Mouse (Mus musculus): ENCODE results near the gene Gm42420. TPM values are rescaled to one million over a fixed set of nuclear protein-coding genes. Genes with fewer than 3 reads are reported as not detected.

Gm42420 gene
- polyA plus RNA-seq (2015; fragmentation: Nextera tagmentation; extraction: Ambion mirVana) = 0.79 TPM in 1 of 2 replicates, not detected in the other

DNA sequence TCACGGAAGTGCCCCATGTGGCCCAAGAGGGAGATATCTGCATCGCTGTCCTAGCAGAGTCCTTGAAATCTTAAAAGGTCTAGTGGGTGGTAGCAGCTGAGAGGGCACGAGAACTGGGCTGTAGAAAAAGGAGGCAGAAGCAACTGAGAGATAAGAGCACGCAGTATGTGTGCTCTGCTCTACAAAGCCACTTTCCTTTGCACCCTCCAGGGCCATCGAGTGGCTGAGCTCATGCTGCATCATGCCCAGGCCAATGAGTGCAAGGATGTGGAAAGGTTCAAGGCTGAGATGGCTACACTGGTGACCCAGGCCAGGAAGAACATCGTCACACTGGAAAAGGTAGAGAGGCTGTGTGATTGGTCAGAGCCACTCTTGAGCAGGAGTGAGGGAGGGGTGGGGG, at the start of gene Gm42420:
Gene Gm42420 (plus strand): TSS at position 237 of the 400 bp plus-strand sequence.
- Histone ChIP-seq H3K27ac (no peak within 1 kb of the TSS), H3K9me3 (replicated peaks) (no peaks in the 10 kb centered on the region), H3K4me1 (no peaks in the 10 kb centered on the region), H3K27me3 (no peaks in the 10 kb centered on the region), H3K9ac (no peak within 1 kb of the TSS), H3K36me3 (ENCODE audit: poor library complexity, severe bottlenecking) (peaks cover 79% of the 10 kb centered on the region), H3K4me3 (no peak within 1 kb of the TSS), H3K4me2 (no peak within 1 kb of the TSS)
- WGBS = 93% methylated on average over 6 of the region's 6 CpGs
- no peak for ATAC-seq

GRCm38 (mm10) chr6:39536621-39537020, 48.9 kb upstream of the Gm42420 start:
- Histone ChIP-seq H3K36me3 (ENCODE audit: poor library complexity, severe bottlenecking) (peaks cover 8% of the 10 kb centered on the region), H3K27me3 (no peaks in the 10 kb centered on the region), H3K9me3 (replicated peaks) (no peaks in the 10 kb centered on the region; the same call in 1 of the 2 replicates), H3K4me2 (no peak overlapping the region), H3K4me3 (no peak overlapping the region), H3K9ac (no peak overlapping the region), H3K4me1 (peaks cover 30% of the 10 kb centered on the region), H3K27ac (no peak overlapping the region)
- WGBS = 78% methylated on average over 1 of the region's 1 CpGs
- no peak for ATAC-seq

DNA sequence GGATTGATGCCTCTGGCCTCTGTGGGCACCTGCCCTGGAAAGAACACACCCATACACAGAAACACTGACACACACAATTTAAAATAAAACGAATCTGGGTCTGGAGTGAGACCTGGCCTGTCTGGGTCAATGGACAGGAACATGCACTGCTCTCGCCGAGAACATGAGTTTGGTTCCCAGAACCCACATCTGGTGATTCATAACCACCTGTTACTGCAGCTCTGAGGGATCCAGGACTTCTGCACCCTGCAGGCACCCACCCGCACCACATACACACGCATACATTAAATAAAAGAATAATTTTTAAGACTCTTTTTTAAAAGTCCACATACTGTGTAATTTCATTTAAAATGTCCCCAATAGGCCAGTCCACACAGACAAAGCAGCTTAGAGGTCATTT, 48.3 kb upstream of the Gm42420 start:
- WGBS = 97% methylated on average over 5 of the region's 5 CpGs
- no peak for ATAC-seq
- no peak overlapping the region for H3K9ac ChIP-seq
- no peak overlapping the region for H3K4me3 ChIP-seq
- no peaks in the 10 kb centered on the region; the same call in 1 of the 2 replicates for H3K9me3 ChIP-seq (replicated peaks)
- peaks cover 8% of the 10 kb centered on the region for H3K36me3 ChIP-seq (ENCODE audit: poor library complexity, severe bottlenecking)
- no peak overlapping the region for H3K27ac ChIP-seq
- peaks cover 30% of the 10 kb centered on the region for H3K4me1 ChIP-seq
- H3K27me3 ChIP-seq = no peaks in the 10 kb centered on the region
- no peak overlapping the region for H3K4me2 ChIP-seq

DNA sequence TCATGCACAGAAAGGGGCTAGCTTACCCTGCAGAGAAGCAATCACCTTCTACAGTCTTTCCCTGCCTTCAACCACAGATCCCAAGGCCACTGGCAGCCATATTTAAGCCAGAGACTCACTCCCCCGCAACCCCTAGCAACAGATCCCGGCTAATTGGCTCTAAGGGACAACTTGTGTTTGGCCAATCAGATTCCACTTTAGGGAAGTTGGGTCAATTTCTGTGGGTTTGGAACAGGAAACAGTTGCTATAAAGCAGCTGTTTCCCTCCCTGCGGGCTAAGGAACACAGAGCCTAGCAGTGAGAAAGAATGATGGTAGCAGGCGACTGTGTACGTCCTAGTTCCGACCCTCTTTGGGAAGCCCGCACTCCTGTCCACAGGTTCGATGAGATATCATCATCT, 47.3 kb upstream of the Gm42420 start:
- no peaks in the 10 kb centered on the region; the same call in 1 of the 2 replicates for H3K9me3 ChIP-seq (replicated peaks)
- WGBS = 88% methylated on average over 8 of the region's 8 CpGs
- no peak overlapping the region for H3K4me3 ChIP-seq
- no peak overlapping the region for H3K9ac ChIP-seq
- H3K36me3 ChIP-seq (ENCODE audit: poor library complexity, severe bottlenecking) = peaks cover 8% of the 10 kb centered on the region
- peaks cover 39% of the 10 kb centered on the region for H3K4me1 ChIP-seq
- no peak overlapping the region for H3K27ac ChIP-seq
- no peak overlapping the region for H3K4me2 ChIP-seq
- no peaks in the 10 kb centered on the region for H3K27me3 ChIP-seq
- no peak for ATAC-seq

DNA sequence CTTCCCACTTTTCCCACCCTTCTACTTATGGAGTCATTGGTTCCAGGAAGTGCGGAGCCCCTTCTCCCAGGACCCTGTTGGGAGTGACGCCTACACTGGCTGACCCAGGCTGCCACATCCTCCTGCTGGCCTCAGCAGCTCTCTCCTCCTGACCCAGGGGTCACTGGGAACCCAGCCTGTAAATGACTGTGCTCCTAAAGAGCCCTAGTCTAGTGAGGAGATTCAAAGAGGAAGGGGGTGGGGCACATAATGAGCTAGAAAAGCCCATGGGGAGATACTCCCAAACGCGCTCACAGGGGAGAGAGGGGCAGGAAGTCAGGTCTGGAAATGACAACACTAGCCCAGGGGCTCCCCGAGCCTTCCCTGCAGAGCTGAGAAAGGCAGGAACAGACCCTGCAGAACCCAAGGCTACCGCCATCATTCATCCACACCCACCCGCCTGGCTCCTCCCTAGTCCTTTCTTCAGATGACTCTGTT, 45.8 kb upstream of the Gm42420 start:
- Histone ChIP-seq H3K27ac (peak overlapping the region; percentile 44), H3K9me3 (replicated peaks) (no peaks in the 10 kb centered on the region), H3K4me2 (peak overlapping the region; percentile 29), H3K36me3 (ENCODE audit: poor library complexity, severe bottlenecking) (no peaks in the 10 kb centered on the region), H3K4me3 (no peak overlapping the region), H3K9ac (peak overlapping the region; percentile 37; the same call in 1 of the 2 replicates), H3K27me3 (no peaks in the 10 kb centered on the region), H3K4me1 (peaks cover 54% of the 10 kb centered on the region)
- WGBS = 23% methylated on average over 7 of the region's 7 CpGs
- ATAC-seq = peak; percentile 23; the same call in 1 of the 2 replicates

- no peaks in the 10 kb centered on the region for H3K36me3 ChIP-seq (ENCODE audit: poor library complexity, severe bottlenecking)
- H3K4me1 ChIP-seq = peaks cover 63% of the 10 kb centered on the region
- no peaks in the 10 kb centered on the region for H3K9me3 ChIP-seq (replicated peaks)
- 53% methylated on average over 2 of the region's 2 CpGs for WGBS
- no peak overlapping the region for H3K4me2 ChIP-seq
- no peak overlapping the region for H3K27ac ChIP-seq
- ATAC-seq = no peak
- no peak overlapping the region for H3K9ac ChIP-seq
- H3K4me3 ChIP-seq = no peak overlapping the region
- H3K27me3 ChIP-seq = no peaks in the 10 kb centered on the region
Observed at GRCm38 (mm10) chr6:39540563-39540962, 45.0 kb upstream of the Gm42420 start.

- H3K4me1 ChIP-seq = peaks cover 80% of the 10 kb centered on the region
- no peaks in the 10 kb centered on the region for H3K27me3 ChIP-seq
- H3K9me3 ChIP-seq (replicated peaks) = no peaks in the 10 kb centered on the region
- WGBS = 21% methylated on average over 15 of the region's 15 CpGs
- 0 out of 2 replicates have a peak, but pooled peaks cover 5% of the 10 kb centered on the region for H3K36me3 ChIP-seq (ENCODE audit: poor library complexity, severe bottlenecking)
- H3K4me3 ChIP-seq = no peak overlapping the region
- peak overlapping the region; percentile 51; the same call in 1 of the 2 replicates for H3K9ac ChIP-seq
- H3K27ac ChIP-seq = peak overlapping the region; percentile 88
- peak; percentile 83 for ATAC-seq
- H3K4me2 ChIP-seq = peak overlapping the region; percentile 33
Observed at GRCm38 (mm10) chr6:39542631-39543597, 42.6 kb upstream of the Gm42420 start.

DNA sequence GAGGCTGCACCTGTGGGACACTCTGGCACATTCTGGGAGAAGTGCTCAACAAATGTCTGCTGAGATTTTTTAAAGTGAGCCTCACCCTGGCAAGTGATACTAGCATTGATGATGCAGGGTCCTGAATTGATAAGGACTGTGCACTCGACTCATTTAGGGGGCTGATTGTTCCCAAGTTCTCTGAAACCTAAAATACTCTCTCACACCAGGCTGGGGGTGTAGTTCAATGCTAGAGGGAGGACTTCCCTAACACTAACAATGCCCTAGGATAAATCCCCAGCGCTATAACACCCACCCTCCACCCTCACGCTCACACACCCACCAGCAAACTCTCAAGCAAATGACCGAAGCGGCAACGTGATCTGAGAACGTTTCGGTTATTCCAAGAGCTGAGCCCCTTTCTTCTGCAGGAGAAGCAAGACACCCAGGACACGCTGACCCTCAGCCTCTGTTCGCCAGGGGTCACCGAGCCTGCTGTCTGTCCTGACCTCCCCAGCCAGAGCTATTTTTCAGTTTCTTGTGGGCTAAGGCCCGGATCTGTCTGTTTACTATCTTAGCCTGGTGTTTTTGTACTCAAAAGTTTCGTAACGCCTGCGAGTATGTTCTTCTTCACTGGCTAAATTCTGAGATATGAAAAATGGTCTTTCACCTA, 41.7 kb upstream of the Gm42420 start:
- H3K27ac ChIP-seq = peak overlapping the region; percentile 88
- H3K4me3 ChIP-seq = no peak overlapping the region
- 30% methylated on average over 15 of the region's 15 CpGs for WGBS
- no peaks in the 10 kb centered on the region for H3K9me3 ChIP-seq (replicated peaks)
- peak overlapping the region; percentile 33; the same call in 1 of the 2 replicates for H3K4me2 ChIP-seq
- H3K27me3 ChIP-seq = no peaks in the 10 kb centered on the region
- H3K4me1 ChIP-seq = peaks cover 74% of the 10 kb centered on the region
- ATAC-seq = peak; percentile 5; the same call in 1 of the 2 replicates
- H3K36me3 ChIP-seq (ENCODE audit: poor library complexity, severe bottlenecking) = 0 out of 2 replicates have a peak, but pooled peaks cover 5% of the 10 kb centered on the region
- no peak overlapping the region for H3K9ac ChIP-seq

- Histone ChIP-seq H3K4me2 (no peak overlapping the region), H3K27ac (no peak overlapping the region), H3K9me3 (replicated peaks) (no peaks in the 10 kb centered on the region)
Observed at GRCm38 (mm10) chr6:39545474-39545873, 40.1 kb upstream of the Gm42420 start.

DNA sequence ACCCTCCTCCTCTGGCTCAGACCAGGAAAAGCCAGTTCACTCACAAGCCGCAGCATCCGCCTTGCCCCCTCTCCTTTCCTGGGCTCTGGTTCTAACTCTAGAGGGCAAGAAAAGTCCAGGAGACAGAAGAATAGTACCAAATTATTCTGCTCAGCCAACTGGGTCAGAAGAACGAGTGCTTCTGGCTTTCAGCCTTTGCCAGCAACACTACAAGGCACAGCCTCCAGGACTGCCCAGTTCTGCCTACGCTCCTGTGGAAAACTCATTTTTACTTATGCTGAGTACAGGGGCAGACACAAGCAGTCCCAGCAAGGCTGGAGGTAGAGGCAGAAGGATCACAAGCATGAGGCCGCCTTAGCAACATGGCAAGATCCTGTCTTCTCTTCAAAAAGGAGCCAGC, 37.5 kb upstream of the Gm42420 start:
- no peak overlapping the region for H3K9ac ChIP-seq
- no peak overlapping the region for H3K27ac ChIP-seq
- 82% methylated on average over 5 of the region's 5 CpGs for WGBS
- H3K27me3 ChIP-seq = no peaks in the 10 kb centered on the region
- H3K4me3 ChIP-seq = no peak overlapping the region
- peaks cover 51% of the 10 kb centered on the region for H3K4me1 ChIP-seq
- no peaks in the 10 kb centered on the region for H3K9me3 ChIP-seq (replicated peaks)
- H3K36me3 ChIP-seq (ENCODE audit: poor library complexity, severe bottlenecking) = peaks cover 10% of the 10 kb centered on the region; the same call in 1 of the 2 replicates
- H3K4me2 ChIP-seq = no peak overlapping the region
- no peak for ATAC-seq

More at GRCm38 (mm10) chr6:39545474-39545873, 40.1 kb upstream of the Gm42420 start:
- no peak for ATAC-seq
- Histone ChIP-seq H3K4me1 (peaks cover 60% of the 10 kb centered on the region), H3K9ac (no peak overlapping the region), H3K27me3 (no peaks in the 10 kb centered on the region), H3K4me3 (no peak overlapping the region), H3K36me3 (ENCODE audit: poor library complexity, severe bottlenecking) (0 out of 2 replicates have a peak, but pooled peaks cover 5% of the 10 kb centered on the region)
- 92% methylated on average over 7 of the region's 7 CpGs for WGBS

DNA sequence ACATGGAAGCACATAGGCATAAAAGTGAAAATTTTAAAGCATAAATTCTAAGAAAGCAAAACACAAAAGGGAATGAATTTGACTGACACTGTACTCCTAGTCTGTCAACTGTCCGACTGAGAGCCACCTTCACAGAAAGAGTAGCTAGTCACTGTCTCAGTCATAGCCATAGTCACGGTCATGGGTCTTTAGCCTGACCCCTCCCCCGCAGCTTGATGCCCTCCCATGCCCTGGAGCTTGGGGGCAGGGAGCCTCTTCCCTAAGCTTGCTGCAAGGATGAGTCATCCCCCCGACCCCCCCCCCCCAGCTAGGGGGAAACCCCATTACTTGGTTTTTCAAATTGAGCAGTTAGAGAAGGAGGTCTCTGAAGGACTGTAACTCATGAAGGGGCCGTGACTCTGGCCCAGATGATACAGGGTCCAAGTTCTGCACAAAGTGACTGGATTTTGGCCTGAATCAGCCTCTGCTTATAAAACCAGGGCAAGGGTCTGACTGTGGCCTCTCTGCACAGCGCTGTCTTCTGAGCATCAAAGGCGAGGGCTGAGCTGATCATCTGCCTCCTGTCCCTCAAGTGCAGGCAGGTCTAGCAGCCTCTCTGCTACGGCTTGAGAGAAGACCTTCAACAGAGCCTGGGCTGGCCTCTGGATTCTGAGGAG, 33.4 kb upstream of the Gm42420 start:
- Histone ChIP-seq H3K9me3 (replicated peaks) (no peaks in the 10 kb centered on the region), H3K36me3 (ENCODE audit: poor library complexity, severe bottlenecking) (peaks cover 11% of the 10 kb centered on the region; the same call in 1 of the 2 replicates), H3K4me2 (no peak overlapping the region), H3K4me1 (peaks cover 45% of the 10 kb centered on the region), H3K9ac (no peak overlapping the region), H3K27me3 (no peaks in the 10 kb centered on the region), H3K27ac (no peak overlapping the region), H3K4me3 (no peak overlapping the region)
- ATAC-seq = no peak
- 68% methylated on average over 8 of the region's 8 CpGs for WGBS

Data from forebrain, embryonic 13.5 days (tissue).